Mouse (Mus musculus) effector memory CD4-positive, alpha-beta T cell, adult 7 months (primary cell): ENCODE results near the gene Atp2c2. TPM values are rescaled to one million over a fixed set of nuclear protein-coding genes. Genes with fewer than 3 reads are reported as not detected.

Experiments
- polyA plus RNA-seq: library from polyadenylated mRNA; unstranded; fragments of 100-300 nt; shearing (Covaris generic); gene quantifications from one replicate; pipeline ENCODE4 v1.2.1, GENCODE M21; 2017

Atp2c2 gene
- not detected for polyA plus RNA-seq

DNA sequence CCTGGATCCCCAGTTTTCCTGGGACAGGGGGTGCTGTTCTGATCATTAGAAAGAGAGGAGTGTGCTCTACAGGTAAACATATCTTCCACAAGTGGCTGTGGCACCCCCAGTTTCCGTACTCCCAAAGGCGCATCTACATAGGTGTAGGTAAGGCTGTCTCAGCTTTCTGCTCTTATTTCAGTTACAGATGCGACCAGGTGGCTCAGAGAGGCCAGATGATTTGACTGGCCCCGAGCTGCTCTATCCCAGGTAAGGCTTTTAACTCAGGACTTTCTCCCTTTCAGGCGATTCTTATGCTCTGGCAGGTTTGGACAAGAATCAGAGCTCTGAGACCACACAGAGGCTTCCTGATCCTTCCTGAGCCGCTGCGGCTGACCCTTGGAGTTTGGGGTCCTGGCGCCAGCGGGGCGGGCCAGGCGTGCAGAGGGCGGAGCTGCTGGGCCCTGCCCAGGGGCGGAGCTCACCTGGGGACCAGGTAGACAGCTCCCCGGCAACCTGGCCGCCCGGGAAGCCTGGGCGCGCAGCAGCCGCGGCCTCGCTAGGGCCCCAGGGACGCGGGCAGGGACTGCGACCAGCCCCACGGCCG is at the start of gene Atp2c2:
Gene Atp2c2, plus strand, starts transcription at position 461 of the 586 bp plus-strand sequence.

GRCm38 (mm10) chr8:119666219-119666951 is 33.4 kb upstream of the Atp2c2 start, which contains the start of gene Wfdc1:
TSS of gene Wfdc1 (plus strand) at chr8:119666365.

DNA sequence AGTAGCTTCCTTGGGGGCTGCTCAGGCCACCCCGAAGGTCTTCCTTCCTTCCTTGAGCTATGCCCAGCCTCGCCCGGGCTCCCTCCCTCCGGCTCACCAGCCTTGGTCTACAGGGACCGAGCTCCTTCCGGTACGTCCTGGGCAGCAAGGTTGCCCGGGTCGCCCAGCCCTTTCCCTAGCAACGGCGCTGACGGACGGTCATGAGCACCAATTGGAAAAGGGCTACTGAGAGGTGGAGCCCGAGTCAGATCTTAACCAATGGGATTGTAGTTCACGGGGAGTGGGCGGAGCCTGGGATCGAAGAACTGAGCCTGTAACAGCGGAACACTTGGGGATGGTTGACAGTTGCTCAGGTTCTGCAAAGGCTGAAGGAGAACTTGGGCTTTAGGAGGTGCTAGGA is 78.5 kb downstream of the Atp2c2 start, which contains the start of gene Tldc1:
Gene Tldc1, minus strand, starts transcription at position 154 of the 400 bp plus-strand sequence.

Other genes starting within 250 kb of the Atp2c2 start
- not detected for gene Slc38a8, start 198.3 kb upstream of the Atp2c2 start, polyA plus RNA-seq
- gene Mbtps1, start 141.3 kb upstream of the Atp2c2 start, polyA plus RNA-seq: 65.0 TPM
- 60.7 TPM for gene Hsdl1, start 124.8 kb upstream of the Atp2c2 start, polyA plus RNA-seq
- not detected for gene Dnaaf1, start 124.8 kb upstream of the Atp2c2 start, polyA plus RNA-seq
- gene Taf1c, start 94.8 kb upstream of the Atp2c2 start, polyA plus RNA-seq: 19.6 TPM
- 0.26 TPM for gene Adad2, start 87.3 kb upstream of the Atp2c2 start, polyA plus RNA-seq
- gene Kcng4, start 64.3 kb upstream of the Atp2c2 start, polyA plus RNA-seq: not detected
- gene Wfdc1, start 33.6 kb upstream of the Atp2c2 start, polyA plus RNA-seq: not detected
- 1.7 TPM for gene Tldc1, start 78.4 kb downstream of the Atp2c2 start, polyA plus RNA-seq
- 231 TPM for gene Cotl1, start 140.5 kb downstream of the Atp2c2 start, polyA plus RNA-seq
- 8.6 TPM for gene Klhl36, start 162.3 kb downstream of the Atp2c2 start, polyA plus RNA-seq
- gene Usp10, start 210.4 kb downstream of the Atp2c2 start, polyA plus RNA-seq: 106 TPM
- gene Gm20388, start 210.8 kb downstream of the Atp2c2 start, polyA plus RNA-seq: 2.2 TPM